Mouse (Mus musculus) naive thymus-derived CD4-positive, alpha-beta T cell, adult 5 months (primary cell): ENCODE results near the gene Dock3. TPM values are rescaled to one million over a fixed set of nuclear protein-coding genes. Genes with fewer than 3 reads are reported as not detected.

Experiments
- polyA plus RNA-seq: library from polyadenylated mRNA; unstranded; fragments of 100-300 nt; shearing (Covaris generic); gene quantifications from one replicate; pipeline ENCODE4 v1.2.1, GENCODE M21; 2017

Dock3 gene
- 0.09 TPM for polyA plus RNA-seq

DNA sequence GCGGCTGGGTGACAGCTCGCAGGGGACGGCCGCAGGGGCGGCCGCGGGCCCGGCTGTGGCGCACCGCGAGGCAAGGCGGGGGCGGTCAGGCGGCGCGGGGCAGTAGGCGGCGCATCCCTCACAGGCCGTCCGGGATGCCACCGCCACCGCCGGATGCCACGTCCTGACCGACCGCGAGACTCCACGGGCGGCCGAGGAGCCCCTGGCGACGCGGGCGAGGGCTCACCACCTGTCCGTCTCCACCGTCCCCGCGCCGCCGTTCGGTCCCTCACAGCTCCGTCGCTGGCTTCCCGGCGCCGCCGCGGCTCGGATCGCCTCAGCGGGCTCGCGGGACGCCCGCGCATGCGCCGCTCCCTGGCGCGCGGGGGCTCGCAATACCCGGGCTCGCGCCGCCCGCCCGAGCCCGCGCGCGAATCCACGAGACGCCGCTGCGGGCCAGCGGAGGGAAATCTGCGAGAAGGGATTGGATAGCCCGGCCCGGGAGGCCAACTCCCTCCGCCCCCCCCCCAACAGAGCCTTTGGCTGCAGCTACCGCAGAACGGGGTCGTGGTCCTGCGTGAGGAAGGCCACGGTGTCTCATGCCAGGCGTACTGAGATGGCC lies at the start of gene Dock3:
Dock3 (minus strand) TSS at position 371 of the 601 bp plus-strand sequence.

GRCm38 (mm10) chr9:106891829-106892551 lies 339.7 kb downstream of the Dock3 start, which contains the start of gene Manf:
TSS of gene Manf (minus strand) at chr9:106891979.

DNA sequence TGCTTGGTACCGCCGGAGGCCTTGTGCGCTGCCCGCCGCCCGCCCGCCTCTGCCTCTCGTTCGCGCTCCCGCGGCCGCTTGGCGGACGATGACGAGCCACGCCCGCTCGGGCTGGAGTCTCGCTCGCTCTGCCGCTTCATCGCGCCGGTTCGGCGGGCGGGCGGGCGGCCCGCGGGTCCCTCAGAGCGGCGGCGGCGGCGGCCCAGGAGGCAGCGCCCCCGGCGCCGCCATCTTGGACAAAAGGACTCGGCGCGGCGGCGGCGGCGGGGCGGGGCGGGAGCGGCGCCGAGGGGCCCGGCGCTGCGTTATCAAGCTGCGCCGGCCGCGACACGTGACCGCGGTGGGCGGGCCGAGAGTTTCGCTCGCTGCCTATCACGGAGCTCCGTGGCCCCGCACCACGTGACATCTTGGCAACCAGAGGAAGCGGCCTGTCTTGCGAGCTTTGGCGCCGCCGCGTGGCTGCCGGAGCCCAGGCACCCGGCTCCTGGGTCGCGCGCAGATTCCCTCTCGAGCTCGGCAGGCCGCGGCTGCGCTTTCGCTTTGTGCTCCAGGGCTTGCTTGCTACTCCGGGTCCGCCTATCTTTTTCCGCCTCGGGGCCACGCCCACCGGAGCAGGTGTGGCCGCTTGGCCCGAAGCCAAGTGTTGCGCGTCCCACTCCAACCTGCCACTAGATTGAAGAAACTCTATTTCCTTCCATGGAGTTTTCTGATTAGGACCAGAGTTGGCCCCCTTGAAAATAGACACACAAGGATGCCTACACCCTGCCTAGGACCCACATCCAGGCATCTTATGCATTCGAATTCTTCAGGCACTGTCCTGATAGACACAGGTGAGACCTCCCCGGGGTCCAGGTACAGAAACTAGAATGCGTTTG lies 344.6 kb downstream of the Dock3 start, which contains the start of gene Rbm15b:
Rbm15b (minus strand) TSS at position 601 of the 875 bp plus-strand sequence.

Other genes with a start within 250 kb of the Dock3 start
- 50.2 TPM for gene Mapkapk3, start 58.0 kb upstream of the Dock3 start, polyA plus RNA-seq
- gene Cish, start 64.1 kb upstream of the Dock3 start, polyA plus RNA-seq = 18.2 TPM
- 9.9 TPM for gene Hemk1, start 106.4 kb upstream of the Dock3 start, polyA plus RNA-seq
- 0.26 TPM for gene 6430571L13Rik, start 108.7 kb upstream of the Dock3 start, polyA plus RNA-seq
- gene Cacna2d2, start 167.7 kb upstream of the Dock3 start, polyA plus RNA-seq = 1.7 TPM